Mouse (Mus musculus) c-Kit-positive CD71-negative TER-119-negative erythroid progenitor cells, embryonic 14.5 days (primary cell): ENCODE results near the gene Gm42906.

Experiments used
- DNase-seq: peaks from one replicate; pipeline ENCODE4 v3.0.0-alpha.2; 2013; ENCODE audit warnings: low read depth

Gm42906 gene

DNA sequence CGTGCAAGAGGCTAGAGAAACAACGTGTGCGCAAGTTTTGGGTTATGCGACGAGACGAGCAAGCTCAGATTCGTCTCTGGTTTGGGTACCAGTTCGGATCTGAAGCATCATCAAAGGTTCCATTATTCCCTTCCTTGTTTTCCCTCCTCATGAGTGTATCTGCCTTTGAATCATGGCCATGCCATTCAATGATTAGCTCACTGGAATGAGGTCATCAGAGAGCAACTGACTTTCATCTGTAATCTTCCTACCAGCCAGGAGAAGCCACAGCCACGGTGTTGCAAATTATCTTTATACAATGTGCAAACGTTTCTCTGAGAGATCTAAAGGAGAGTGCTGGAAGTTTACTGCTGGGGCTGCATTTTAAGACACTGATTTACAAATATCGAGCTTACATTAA lies 240.6 kb downstream of the Gm42906 start:
- no peak for DNase-seq

- no peak for DNase-seq
These were observed 242.6 kb downstream of the Gm42906 start for GRCm38 (mm10) chr5:151185286-151185856.

GRCm38 (mm10) chr5:151183656-151184240 lies 244.2 kb downstream of the Gm42906 start:
- DNase-seq = no peak

GRCm38 (mm10) chr5:151181288-151181687 lies 246.7 kb downstream of the Gm42906 start:
- DNase-seq = no peak

DNA sequence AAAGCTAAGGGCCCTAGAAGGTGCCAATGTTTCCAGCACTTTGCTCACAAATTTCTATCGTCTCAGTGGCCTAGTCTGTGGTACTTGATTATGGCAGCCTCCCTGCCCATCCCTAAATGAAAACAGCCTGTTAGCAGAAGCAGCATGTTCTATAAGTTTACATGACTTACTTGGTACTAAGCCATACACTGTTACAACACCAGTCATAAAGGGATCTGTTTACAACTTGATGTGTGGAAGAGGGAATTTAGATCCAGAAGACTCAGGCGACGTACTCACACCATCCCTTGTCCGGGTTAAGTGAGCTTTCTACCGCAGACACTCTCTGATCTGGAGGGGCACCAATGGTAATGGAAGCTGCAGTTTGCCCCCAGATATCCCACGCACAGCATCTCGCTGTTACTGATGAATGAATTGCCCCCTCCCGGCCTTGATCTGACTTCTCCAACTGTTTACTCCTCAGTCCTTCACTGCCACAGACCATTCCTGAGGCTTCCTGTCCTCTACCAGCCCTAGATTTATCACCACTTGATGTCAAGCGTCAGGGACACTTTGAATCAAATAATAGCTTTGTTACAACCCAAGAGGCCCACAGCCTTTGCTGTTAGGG lies 247.7 kb downstream of the Gm42906 start:
- DNase-seq = no peak

DNA sequence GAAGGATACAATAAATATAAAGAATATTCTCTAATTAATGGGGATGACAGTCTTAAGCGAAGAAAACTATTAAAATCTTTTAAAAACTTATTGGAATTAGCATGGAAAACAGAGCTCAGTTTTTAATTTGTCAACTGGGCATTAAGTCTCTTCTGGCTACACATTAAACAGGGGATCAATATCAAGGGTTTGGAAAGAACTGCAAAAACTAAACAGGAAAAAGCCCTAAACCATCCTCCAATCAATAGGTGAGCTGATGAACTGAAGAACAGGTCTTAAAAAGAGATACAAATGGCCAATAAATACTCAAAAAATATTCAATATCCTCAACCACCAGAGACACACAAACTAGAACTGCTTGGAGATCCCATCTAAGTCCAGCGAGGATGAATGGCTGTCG lies 250.8 kb downstream of the Gm42906 start:
- no peak for DNase-seq

DNA sequence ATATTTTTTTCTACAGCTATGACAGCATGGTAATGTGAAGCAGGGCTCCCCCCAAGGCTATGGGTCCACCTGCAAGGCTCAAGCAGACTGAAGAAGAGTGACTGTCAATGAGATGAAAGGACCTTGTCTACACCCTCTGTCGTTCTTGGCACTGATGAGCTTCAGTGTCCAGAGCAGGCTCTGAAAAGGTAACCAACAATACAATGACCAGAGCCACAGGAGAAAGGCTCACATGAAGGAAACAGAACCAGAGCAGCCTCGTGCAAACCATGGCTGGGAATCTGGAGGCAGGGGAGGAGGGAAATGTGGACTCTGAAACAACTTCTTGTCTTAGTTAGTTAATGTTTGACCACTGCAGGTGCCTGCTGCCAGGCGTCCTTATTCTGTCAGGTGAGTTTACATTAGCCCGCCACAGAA lies 252.1 kb downstream of the Gm42906 start:
- DNase-seq = no peak

GRCm38 (mm10) chr5:151174485-151175460 lies 253.2 kb downstream of the Gm42906 start:
- DNase-seq = no peak

GRCm38 (mm10) chr5:151173774-151174173 lies 254.2 kb downstream of the Gm42906 start:
- no peak for DNase-seq

DNA sequence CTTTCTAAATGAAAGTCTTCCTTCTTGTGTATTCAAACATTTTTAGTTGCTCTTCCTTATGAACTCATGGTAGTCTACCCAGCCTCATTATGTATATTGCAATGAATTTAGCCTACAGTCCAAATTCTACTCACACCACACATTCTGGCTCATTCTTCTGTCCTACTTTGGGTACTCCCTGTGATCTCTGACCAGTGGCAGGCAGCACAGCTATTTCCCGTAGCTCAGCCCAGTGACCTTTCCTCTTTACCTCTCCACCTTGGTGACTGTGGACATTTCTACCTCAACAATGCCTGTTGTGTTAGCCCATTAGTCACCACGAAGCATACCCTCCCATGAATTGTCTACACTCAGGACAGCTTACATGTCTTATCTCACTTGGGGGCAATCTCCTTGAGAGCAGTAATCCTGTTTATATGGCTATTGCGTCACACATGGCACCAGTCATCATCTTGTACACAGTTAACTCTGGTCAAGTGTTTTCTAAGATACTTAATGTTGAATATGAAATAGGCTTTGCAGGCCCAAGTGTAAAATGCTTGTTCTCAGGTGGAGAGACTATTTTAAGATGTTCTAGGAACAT lies 257.7 kb downstream of the Gm42906 start:
- DNase-seq = no peak

DNA sequence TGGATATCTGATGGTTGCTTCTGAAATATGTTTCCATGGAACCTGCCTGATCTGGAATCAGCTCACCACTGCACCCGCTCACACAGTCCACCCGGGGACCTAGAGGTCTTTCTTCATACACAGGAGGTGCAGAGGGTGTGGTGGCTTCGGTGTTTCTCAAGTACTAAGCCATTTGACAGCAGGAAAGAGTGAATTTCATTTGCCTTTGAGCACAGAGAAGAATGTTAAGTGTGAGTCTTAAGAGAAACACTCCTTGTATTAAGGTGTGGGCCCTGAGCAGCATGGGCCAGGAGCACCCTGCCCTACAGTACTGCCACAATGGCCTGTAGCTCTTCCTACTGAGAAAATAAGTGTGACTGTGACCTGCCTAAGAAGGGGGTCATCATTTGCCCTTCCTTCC lies 259.8 kb downstream of the Gm42906 start:
- DNase-seq = no peak

DNA sequence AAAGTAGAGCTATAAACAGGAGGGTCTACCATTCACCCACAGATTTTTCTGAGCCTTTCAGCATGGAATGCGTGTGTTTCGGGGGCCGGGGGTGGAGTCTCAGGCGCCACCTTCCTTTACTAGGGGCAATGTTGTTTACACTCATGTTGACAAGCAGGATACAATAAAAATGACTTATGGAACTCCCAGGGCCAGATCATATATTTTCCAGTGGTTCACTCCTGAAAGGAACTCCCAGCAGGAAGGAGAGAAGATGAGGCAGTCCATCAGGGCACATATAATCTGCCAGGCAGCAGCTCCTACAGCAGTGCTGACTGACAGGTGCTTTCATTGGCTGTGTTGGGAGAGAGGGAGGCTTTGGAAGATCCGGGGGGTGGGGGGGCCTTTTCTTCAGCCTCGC lies 260.3 kb downstream of the Gm42906 start:
- no peak for DNase-seq

GRCm38 (mm10) chr5:151166266-151166665 lies 261.7 kb downstream of the Gm42906 start:
- no peak for DNase-seq

DNA sequence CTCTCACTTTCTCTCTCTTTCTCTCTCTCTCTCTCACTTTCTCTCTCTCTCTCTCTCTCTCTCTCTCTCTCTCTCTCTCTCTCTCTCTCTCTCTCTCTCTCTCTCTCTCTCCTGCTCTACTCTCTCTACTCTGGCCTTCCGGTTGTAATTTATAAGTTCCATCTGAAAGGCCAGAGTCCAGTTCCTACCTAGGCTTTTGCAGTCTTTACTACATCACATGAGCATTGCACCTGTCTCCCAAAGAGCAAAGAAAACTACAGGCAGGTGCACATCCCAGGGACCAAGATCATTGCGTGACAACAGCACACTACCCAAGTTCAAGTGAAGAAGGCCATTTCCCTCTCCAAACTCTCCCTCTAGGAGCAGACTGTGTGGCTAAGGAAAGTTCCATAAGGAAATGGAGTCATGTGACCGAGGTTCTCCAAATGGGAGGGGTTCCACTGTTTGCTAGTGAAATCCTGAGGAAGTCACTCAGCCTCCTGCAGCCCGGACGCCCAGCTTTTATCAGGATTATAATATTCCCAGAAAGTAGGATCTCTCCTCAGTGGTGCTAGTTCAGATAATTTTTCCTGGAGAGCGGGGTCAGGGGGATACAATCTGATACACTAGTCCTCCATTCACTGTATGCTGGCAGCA lies 262.5 kb downstream of the Gm42906 start:
- DNase-seq = no peak

DNA sequence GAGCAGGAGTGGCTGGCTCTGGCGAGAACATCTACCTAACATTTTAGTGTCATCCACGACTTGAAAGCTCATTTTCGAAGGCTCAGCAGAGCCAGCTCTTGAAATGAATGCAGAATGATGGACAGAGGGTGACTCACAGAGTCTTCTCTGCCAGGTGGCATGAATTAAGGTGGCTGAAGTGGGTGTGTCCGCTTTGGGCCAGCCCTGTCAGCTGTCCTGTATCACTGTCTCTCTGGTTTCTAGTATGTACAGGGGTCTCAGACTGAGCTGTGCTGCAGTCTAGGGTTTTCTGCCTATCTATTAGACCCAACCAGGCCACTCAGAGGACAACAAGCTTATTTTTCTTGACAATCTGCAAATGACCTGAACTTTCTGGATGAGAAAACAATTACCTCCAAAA lies 263.1 kb downstream of the Gm42906 start:
- no peak for DNase-seq

- no peak for DNase-seq
These were observed 265.3 kb downstream of the Gm42906 start for GRCm38 (mm10) chr5:151162642-151163041.

DNA sequence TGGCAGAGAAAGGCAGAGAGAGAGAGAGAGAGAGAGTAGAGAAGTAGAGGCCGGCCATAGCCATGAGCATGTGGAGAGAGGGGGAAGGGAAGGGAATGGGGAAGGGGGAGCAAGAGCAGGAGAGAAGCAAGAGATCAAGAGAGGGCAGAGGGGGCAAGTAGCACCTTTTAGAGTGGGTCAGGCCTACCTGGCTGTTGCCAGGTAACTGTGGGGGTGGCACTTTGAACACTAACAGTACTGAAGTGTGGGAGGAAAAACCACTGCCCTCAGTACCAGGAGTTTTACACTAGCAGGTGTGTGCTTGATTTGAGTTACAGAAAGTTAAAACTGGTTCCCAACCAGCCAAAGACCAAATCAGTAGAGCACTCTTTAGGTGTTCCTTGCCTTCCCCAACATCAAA lies 272.7 kb downstream of the Gm42906 start:
- no peak for DNase-seq

- no peak for DNase-seq
These were observed 273.2 kb downstream of the Gm42906 start for GRCm38 (mm10) chr5:151154780-151155179.

DNA sequence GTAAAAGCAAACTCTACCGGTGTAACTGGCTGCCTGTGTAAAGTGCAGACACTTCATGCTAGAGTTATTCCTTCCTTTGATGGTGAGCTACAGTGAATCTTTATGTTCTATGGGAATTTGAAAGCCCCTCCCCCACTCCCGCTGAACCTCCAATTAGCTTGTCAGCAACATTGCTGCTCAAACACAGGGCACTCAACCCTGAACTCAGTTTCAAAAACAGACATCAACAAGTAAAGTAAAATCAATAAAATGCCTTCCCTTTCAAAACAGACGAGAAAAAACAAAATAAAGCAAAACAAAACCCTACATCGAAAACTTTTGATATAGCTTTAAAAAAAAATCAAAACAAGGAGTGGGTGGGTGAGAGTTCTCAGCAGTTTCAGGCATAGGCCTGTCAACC lies 273.9 kb downstream of the Gm42906 start:
- no peak for DNase-seq

DNA sequence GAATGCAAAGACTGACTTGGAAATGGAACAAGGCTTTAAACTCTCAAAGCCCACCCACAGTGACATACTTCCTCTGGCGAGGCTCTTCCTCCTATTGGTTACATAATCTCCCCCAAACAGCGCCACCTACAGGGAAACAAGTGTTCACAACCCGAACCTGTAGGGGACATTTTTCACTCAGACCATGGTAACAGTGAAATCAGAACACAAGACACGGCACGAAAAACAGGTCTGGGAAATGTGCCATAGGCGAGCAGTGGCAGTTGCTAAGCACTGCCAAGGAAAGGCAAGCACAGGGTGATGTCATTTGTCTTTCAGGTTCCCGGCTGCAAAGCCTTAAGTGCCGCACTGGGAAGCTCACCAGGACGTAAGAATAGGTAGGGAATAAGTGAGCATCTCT lies 276.4 kb downstream of the Gm42906 start:
- no peak for DNase-seq

- no peak for DNase-seq
These were observed 278.5 kb downstream of the Gm42906 start for GRCm38 (mm10) chr5:151149509-151149908.

- DNase-seq = no peak
These were observed 279.9 kb downstream of the Gm42906 start for GRCm38 (mm10) chr5:151148079-151148478.
